Mouse (Mus musculus): ENCODE measurements around the gene Isca1. TPM values are rescaled to one million over a fixed set of nuclear protein-coding genes. Genes with fewer than 3 reads are reported as not detected.
"Not testable (repeated sequence)": the region's sequence is repeated elsewhere in the genome, so short reads cannot be mapped to it uniquely, and the experiment has no call there.

The Isca1 gene
- polyA plus RNA-seq, 1 experiment from 2014 or later = 165 TPM

GRCm38 (mm10) chr13:59794786-59795185 is 25.2 kb upstream of the Isca1 start:
- no peaks in the 10 kb centered on the region for H3K27me3 ChIP-seq (ENCODE audit: control insufficient read depth, insufficient read depth, low read depth, low read length)
- no peak overlapping the region for H3K9ac ChIP-seq (ENCODE audit: low read depth, low read length)
- no peak for ATAC-seq
- H3K4me1 ChIP-seq (ENCODE audit: control insufficient read depth, insufficient read depth, low read length) = no peaks in the 10 kb centered on the region
- H3K27ac ChIP-seq (ENCODE audit: low read length) = no peak overlapping the region
- no peak overlapping the region for H3K4me3 ChIP-seq (ENCODE audit: low read depth, low read length)
- H3K9me3 ChIP-seq (replicated peaks; ENCODE audit: control insufficient read depth, low read length, poor library complexity, severe bottlenecking) = no peaks in the 10 kb centered on the region
- peaks cover 54% of the 10 kb centered on the region for H3K36me3 ChIP-seq (ENCODE audit: control insufficient read depth, insufficient read depth, low read length)
- WGBS = 88% methylated on average over 1 of the region's 1 CpGs
- H3K4me2 ChIP-seq (ENCODE audit: low read length) = no peak overlapping the region

DNA sequence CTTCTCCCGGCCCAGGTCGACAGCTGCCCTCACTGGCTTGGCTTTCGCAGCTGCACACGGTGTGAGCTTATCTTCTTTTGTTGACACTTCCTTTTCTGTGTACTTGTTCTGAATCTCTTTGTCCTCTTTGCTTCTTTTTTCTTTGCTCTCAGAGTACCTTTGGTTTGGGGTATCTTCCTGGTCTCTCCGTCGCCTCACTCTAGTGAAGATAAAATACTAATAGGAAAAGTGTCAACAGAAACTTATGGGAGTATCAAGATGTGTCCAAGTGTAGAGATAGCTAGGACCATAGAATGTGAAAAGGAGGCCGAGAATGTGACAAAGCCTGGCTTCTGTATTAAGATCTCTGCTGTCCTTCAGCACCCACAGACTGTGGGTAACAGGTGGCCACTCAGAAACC is 12.5 kb upstream of the Isca1 start, which contains the start of gene Gm49354:
Gene Gm49354 (minus strand): TSS at position 101 of the 400 bp plus-strand sequence.
- Histone ChIP-seq H3K36me3 (ENCODE audit: control insufficient read depth, insufficient read depth, low read length) (peaks cover 67% of the 10 kb centered on the region), H3K27me3 (ENCODE audit: control insufficient read depth, insufficient read depth, low read depth, low read length) (no peaks in the 10 kb centered on the region), H3K9ac (ENCODE audit: low read depth, low read length) (no peak within 1 kb of the TSS), H3K4me3 (ENCODE audit: low read depth, low read length) (no peak within 1 kb of the TSS), H3K4me2 (ENCODE audit: low read length) (no peak within 1 kb of the TSS), H3K27ac (ENCODE audit: low read length) (no peak within 1 kb of the TSS), H3K4me1 (ENCODE audit: control insufficient read depth, insufficient read depth, low read length) (no peaks in the 10 kb centered on the region), H3K9me3 (replicated peaks; ENCODE audit: control insufficient read depth, low read length, poor library complexity, severe bottlenecking) (no peaks in the 10 kb centered on the region)
- WGBS = 95% methylated on average over 7 of the region's 7 CpGs
- ATAC-seq = no peak

DNA sequence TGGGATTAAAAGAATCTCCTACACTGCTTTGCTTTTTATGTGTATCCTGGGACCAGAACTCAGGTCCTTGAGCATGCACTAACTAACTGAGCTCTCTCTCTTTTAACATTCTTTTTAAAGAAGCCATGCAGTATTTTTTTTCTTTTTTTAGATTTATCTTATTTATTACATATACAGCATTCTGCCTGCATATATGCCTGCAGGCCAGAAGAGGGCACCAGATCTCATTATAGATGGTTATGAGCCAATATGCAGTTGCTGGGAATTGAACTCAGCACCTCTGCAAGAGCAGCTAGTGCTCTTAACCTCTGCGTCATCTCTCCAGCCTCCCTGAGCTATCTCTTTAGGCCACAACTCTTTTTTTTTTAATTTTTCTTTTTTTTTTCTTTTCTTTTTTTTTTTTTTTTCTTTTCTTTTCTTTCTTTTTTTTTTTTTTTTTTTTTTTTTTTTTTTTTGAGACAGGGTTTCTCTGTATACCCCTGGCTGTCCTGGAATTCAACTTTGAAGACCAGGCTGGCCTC is 10.2 kb upstream of the Isca1 start:
- not testable (repeated sequence) for H3K27ac ChIP-seq (ENCODE audit: low read length); ATAC-seq; H3K9me3 ChIP-seq (replicated peaks; ENCODE audit: control insufficient read depth, low read length, poor library complexity, severe bottlenecking); H3K4me1 ChIP-seq (ENCODE audit: control insufficient read depth, insufficient read depth, low read length); H3K4me3 ChIP-seq (ENCODE audit: low read depth, low read length); H3K4me2 ChIP-seq (ENCODE audit: low read length); H3K27me3 ChIP-seq (ENCODE audit: control insufficient read depth, insufficient read depth, low read depth, low read length); H3K9ac ChIP-seq (ENCODE audit: low read depth, low read length)
- WGBS = 100% methylated on average over 1 of the region's 1 CpGs
- H3K36me3 ChIP-seq (ENCODE audit: control insufficient read depth, insufficient read depth, low read length) = peaks cover 64% of the 10 kb centered on the region

GRCm38 (mm10) chr13:59779213-59779612 is 9.6 kb upstream of the Isca1 start:
- 87% methylated on average over 4 of the region's 4 CpGs for whole genome bisulfite sequencing
- no peaks in the 10 kb centered on the region for H3K27me3 ChIP-seq (ENCODE audit: control insufficient read depth, insufficient read depth, low read depth, low read length)
- no peak overlapping the region for H3K9ac ChIP-seq (ENCODE audit: low read depth, low read length)
- no peak overlapping the region for H3K4me3 ChIP-seq (ENCODE audit: low read depth, low read length)
- no peak for ATAC-seq
- H3K4me2 ChIP-seq (ENCODE audit: low read length) = no peak overlapping the region
- no peaks in the 10 kb centered on the region for H3K4me1 ChIP-seq (ENCODE audit: control insufficient read depth, insufficient read depth, low read length)
- H3K9me3 ChIP-seq (replicated peaks; ENCODE audit: control insufficient read depth, low read length, poor library complexity, severe bottlenecking) = no peaks in the 10 kb centered on the region
- H3K27ac ChIP-seq (ENCODE audit: low read length) = no peak overlapping the region
- H3K36me3 ChIP-seq (ENCODE audit: control insufficient read depth, insufficient read depth, low read length) = peaks cover 60% of the 10 kb centered on the region

- Histone ChIP-seq H3K27me3 (ENCODE audit: control insufficient read depth, insufficient read depth, low read depth, low read length) (no peaks in the 10 kb centered on the region), H3K36me3 (ENCODE audit: control insufficient read depth, insufficient read depth, low read length) (peaks cover 32% of the 10 kb centered on the region), H3K4me3 (ENCODE audit: low read depth, low read length) (no peak overlapping the region), H3K9me3 (replicated peaks; ENCODE audit: control insufficient read depth, low read length, poor library complexity, severe bottlenecking) (no peaks in the 10 kb centered on the region), H3K9ac (ENCODE audit: low read depth, low read length) (no peak overlapping the region), H3K4me2 (ENCODE audit: low read length) (no peak overlapping the region), H3K27ac (ENCODE audit: low read length) (no peak overlapping the region), H3K4me1 (ENCODE audit: control insufficient read depth, insufficient read depth, low read length) (peaks cover 6% of the 10 kb centered on the region; the same call in 1 of the 2 replicates)
- 87% methylated on average over 3 of the region's 3 CpGs for WGBS
- no peak for ATAC-seq
These were observed 5.6 kb upstream of the Isca1 start for GRCm38 (mm10) chr13:59775168-59775567.

- no peak for ATAC-seq
- Histone ChIP-seq H3K4me2 (ENCODE audit: low read length) (no peak overlapping the region), H3K4me1 (ENCODE audit: control insufficient read depth, insufficient read depth, low read length) (peaks cover 28% of the 10 kb centered on the region), H3K9me3 (replicated peaks; ENCODE audit: control insufficient read depth, low read length, poor library complexity, severe bottlenecking) (no peaks in the 10 kb centered on the region), H3K36me3 (ENCODE audit: control insufficient read depth, insufficient read depth, low read length) (peaks cover 9% of the 10 kb centered on the region), H3K27ac (ENCODE audit: low read length) (no peak overlapping the region), H3K9ac (ENCODE audit: low read depth, low read length) (no peak overlapping the region), H3K27me3 (ENCODE audit: control insufficient read depth, insufficient read depth, low read depth, low read length) (no peaks in the 10 kb centered on the region), H3K4me3 (ENCODE audit: low read depth, low read length) (no peak overlapping the region)
- WGBS = 68% methylated on average over 9 of the region's 9 CpGs
These were observed 1.6 kb upstream of the Isca1 start for GRCm38 (mm10) chr13:59771257-59771656.

DNA sequence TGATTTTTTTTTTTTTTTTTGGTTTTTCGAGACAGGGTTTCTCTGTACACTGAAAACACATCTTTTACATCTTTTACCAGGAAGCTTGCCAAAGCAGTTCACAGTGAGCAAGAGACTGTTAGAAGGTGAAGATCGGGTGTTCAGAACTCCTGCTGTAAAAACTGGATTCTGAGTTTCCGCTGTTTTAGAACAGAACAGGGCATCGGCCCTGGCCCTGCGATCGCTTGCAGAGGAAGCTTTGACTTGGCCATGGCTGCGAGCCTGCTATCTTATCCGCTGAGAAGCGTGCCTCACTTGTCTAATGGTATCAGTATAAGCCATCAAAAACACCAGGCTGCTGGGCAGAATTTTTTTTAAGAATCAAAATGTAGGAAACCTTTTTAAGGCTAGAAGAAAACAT is 1.2 kb upstream of the Isca1 start:
- ATAC-seq = no peak
- H3K36me3 ChIP-seq (ENCODE audit: control insufficient read depth, insufficient read depth, low read length) = peaks cover 9% of the 10 kb centered on the region
- H3K27ac ChIP-seq (ENCODE audit: low read length) = peak overlapping the region; percentile 96
- 75% methylated on average over 9 of the region's 9 CpGs for WGBS
- peaks cover 30% of the 10 kb centered on the region for H3K4me1 ChIP-seq (ENCODE audit: control insufficient read depth, insufficient read depth, low read length)
- no peaks in the 10 kb centered on the region for H3K27me3 ChIP-seq (ENCODE audit: control insufficient read depth, insufficient read depth, low read depth, low read length)
- peak overlapping the region; percentile 88 for H3K4me3 ChIP-seq (ENCODE audit: low read depth, low read length)
- H3K9me3 ChIP-seq (replicated peaks; ENCODE audit: control insufficient read depth, low read length, poor library complexity, severe bottlenecking) = no peaks in the 10 kb centered on the region
- peak overlapping the region; percentile 55 for H3K4me2 ChIP-seq (ENCODE audit: low read length)
- peak overlapping the region; percentile 81; the same call in 1 of the 2 replicates for H3K9ac ChIP-seq (ENCODE audit: low read depth, low read length)

DNA sequence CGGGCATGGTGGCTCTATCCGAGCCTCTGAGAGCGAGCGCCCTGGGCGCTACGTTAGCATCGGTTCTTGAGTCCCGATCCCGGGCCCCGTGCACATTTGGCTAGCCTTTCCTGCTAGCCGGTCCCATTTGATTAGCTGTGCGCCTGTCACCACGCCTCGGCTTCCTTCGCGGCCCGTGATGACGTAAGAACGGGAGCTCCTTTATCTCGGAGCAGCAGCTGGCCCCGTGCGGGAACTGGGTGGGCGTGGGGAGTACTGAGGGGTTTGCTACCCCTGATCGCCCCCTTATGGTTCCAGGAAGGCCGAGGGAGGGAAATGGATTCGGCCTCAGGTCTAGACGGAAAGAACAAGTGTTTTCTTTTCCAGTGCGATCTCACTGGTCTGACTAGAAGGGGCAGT is 553 bp upstream of the Isca1 start:
- 0% methylated on average over 28 of the region's 28 CpGs for WGBS
- Histone ChIP-seq H3K36me3 (ENCODE audit: control insufficient read depth, insufficient read depth, low read length) (peaks cover 6% of the 10 kb centered on the region), H3K9me3 (replicated peaks; ENCODE audit: control insufficient read depth, low read length, poor library complexity, severe bottlenecking) (no peaks in the 10 kb centered on the region), H3K27me3 (ENCODE audit: control insufficient read depth, insufficient read depth, low read depth, low read length) (no peaks in the 10 kb centered on the region), H3K4me3 (ENCODE audit: low read depth, low read length) (peak overlapping the region; percentile 88), H3K9ac (ENCODE audit: low read depth, low read length) (peak overlapping the region; percentile 81), H3K4me1 (ENCODE audit: control insufficient read depth, insufficient read depth, low read length) (peaks cover 32% of the 10 kb centered on the region), H3K27ac (ENCODE audit: low read length) (peak overlapping the region; percentile 96), H3K4me2 (ENCODE audit: low read length) (peak overlapping the region; percentile 55)
- peak; percentile 88 for ATAC-seq

- Histone ChIP-seq H3K27ac (ENCODE audit: low read length) (no peak overlapping the region), H3K36me3 (ENCODE audit: control insufficient read depth, insufficient read depth, low read length) (peaks cover 4% of the 10 kb centered on the region), H3K4me1 (ENCODE audit: control insufficient read depth, insufficient read depth, low read length) (peaks cover 32% of the 10 kb centered on the region), H3K4me2 (ENCODE audit: low read length) (peak overlapping the region; percentile 85), H3K27me3 (ENCODE audit: control insufficient read depth, insufficient read depth, low read depth, low read length) (no peaks in the 10 kb centered on the region), H3K9ac (ENCODE audit: low read depth, low read length) (peak overlapping the region; percentile 81), H3K4me3 (ENCODE audit: low read depth, low read length) (peak overlapping the region; percentile 88), H3K9me3 (replicated peaks; ENCODE audit: control insufficient read depth, low read length, poor library complexity, severe bottlenecking) (no peaks in the 10 kb centered on the region)
- WGBS = 35% methylated on average over 13 of the region's 13 CpGs
- ATAC-seq = no peak
These were observed 1.1 kb downstream of the Isca1 start for GRCm38 (mm10) chr13:59768531-59768930.
